Mouse (Mus musculus) right cerebral cortex, postnatal 4 days (tissue): ENCODE results near the gene Cir1.

Experiments
- DNase-seq: peaks from one replicate; pipeline ENCODE4 v3.0.0-alpha.2; 2022

The Cir1 gene

DNA sequence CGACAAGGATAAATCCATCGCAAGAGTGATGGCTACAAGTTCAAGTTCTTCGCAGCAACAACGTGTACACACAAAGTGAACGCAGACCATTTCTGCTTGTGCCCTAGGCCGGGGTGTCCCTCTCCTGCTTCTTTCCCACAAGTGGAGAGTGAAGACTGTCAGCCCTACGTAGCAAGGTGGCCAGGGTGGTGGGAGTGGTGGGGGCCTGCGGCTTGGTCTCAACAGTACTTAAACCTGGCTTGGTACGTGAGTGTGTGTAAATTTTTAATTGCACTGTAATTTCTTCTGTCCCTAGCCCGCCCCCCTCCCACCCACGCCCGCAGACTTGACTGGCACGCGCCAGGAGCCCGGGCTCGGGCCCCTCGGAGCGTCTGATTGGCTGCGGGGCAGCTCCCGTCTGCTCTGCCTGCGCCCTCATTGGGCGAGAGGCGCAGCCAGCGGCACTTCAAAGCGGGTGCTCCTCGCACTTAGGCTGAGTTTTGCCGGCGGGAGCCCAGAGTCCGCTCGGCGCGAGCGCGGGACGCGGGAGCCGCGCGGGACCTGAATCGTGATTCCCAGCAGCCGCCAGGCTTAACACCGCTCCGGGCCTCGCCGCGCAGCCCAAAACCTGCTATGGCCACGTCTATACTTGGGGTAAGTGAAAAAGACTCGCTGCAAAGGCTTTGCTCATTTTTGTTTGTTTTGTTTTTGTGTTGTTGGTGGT is 40.9 kb downstream of the Cir1 start, which contains the start of gene Sp9:
Gene Sp9 (plus strand): TSS at position 467 of the 703 bp plus-strand sequence.
- peak; percentile 59 for DNase-seq

DNA sequence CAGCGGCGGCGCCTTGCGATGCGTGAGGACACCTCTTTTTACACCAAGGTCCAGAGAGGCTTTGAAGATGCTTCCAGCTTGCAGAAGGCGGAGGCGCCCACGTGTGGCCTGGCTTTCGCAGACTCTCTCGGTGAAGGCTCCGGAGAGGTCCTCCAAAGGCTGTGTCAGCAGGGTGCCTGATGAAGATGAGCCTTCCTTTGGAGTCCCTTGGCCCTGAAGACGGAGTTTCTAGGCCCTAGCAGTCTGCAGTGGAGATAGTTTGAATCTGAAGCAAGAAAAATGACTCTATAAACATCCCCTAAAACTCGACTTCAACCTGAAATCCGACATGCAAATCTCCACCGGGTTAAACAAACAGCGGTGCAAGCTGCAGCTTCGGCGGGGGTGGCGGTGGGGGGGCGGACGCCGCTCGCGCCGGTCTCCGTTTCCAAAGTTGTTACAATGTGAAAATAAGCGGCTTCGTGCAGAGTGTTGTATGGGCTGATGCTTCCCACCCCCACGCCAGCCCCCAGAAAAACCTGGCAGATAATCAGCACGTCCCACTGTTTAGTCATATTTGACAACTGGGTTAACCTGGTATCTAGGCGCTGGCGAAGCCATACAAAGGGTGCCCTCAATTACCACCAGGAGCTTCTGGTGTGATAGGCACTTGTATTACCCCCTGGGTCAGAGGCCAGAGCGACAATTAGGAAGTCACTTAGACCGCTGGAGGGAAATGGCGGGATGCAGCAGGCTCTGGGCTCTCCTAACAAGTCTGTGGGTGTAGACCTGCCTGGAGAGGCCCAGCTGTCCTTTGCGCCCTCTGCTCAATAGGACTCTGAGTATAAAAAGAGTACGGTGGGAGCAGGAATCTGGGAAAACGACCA is 41.7 kb downstream of the Cir1 start:
- no peak for DNase-seq

DNA sequence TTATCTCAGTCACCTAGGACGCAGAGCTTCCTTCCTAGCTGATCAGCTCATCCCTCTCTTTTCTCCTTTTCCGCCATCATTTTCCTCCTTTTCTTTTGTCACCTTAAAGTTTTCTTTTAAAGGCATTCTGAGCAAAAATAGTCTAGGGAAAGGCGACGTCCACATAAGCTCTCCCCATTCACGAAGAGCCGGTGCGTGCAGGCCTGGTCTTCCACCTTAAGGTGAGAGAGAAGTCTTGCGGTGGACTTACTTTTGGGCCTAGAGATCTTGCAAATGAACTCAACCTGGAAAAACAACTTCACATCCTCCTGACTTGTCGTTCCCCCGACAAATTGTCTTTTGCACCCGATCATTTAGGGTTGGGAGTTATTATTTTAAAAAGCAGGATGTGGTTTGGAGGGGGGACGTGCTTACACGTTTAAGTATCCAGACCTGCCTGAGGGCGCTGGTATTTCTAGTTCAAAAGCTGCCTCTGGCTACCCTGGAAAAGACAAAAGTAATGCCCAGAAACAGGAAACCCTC is 42.4 kb downstream of the Cir1 start:
- DNase-seq, result no peak

DNA sequence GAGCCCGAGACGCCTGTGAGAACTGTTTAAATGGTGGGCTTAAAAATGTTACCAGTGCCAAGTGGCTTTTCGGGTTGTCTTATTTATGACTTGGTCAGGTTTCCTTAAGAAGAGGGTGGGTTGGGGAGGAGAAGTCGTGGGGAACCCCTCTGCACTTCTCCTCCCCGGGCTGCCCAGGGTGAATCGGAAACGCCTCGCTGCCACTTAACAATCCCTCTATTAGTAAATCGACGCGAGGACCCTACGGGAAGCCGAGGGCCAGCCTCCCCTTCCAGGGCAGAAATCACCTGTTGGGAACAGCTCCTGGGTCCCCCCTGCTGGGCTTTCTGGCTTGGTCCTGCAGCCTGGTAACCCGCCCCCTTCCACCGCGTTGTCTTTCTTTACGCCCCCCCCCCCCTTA is 42.8 kb downstream of the Cir1 start:
- no peak for DNase-seq

- DNase-seq, result no peak
These were observed 43.6 kb downstream of the Cir1 start for GRCm38 (mm10) chr2:73268836-73269395.

DNA sequence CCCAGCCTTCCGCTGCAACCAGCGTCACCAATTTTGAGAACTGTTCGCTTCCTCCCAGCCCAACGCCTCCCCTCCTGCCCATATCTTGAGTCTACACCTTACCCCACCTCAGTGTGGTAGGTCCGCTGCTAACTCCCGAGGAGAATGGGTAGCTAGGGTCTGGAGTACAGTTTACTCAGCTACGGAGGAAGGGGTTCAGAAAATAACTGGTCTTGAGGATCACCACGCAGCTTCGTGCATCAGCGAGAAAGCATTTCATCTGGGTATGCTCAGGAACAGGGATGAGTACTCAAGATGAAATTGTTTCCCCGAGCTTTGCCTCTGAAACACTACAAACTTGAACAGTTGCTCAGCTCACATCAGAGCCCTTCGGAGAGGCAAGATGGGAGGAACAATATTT is 44.2 kb downstream of the Cir1 start:
- DNase-seq, result no peak

DNA sequence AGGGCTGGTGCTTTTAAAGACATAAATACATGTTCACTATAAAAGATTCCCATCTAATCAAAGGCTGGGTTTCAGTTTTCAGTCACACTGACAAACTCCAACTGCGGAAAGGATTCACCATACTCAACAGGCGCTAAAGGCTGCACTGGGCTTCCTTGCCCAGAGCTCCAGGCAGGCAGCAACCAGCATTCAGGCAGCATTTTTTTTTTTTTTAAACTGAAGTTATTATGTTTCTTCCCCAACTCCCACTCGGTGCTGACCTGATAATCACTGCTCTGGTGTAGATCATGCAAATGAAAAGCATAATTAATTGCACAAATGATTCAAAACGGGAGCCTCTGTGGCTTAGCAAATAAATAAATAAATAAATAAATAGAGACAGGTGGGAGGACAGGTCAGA is 44.7 kb downstream of the Cir1 start:
- no peak for DNase-seq

DNA sequence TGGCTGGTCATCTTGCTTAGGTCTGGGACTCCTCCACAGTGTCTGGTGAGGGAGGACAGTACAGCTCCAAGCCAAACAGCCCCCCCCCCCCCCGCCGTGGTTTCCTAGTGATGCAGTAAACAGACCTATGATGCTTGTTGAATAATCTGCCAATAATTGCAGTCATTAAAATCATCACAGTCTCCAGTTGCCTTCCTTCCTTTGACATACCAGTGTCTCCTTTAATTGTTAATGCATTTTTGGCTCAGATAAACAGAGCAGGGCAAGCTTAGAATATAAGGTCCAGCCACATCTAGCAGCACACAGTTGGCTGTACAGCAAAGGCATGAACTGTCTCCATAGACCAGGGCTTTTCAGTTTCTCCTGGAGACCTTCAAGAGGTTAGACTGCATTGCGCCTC is 45.3 kb downstream of the Cir1 start:
- DNase-seq, result no peak

DNA sequence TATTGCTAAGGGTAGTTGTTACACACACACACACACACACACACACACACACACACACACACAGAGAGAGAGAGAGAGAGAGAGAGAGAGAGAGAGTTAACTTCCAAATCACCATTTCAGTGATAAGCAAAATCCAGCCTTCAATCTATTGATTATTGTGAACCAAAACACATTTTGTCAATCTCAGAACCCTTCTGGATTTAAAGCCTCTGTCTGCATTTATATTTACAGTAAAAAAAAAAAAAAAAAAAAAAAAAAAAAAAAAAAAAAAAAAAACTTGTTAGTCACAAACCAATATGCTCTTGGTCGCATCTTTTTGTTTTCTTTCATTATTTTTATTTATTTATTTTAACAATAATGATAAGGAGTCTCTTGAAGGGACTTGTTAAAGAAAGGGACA is 45.9 kb downstream of the Cir1 start:
- DNase-seq, result no peak

- DNase-seq, result no peak
These were observed 46.5 kb downstream of the Cir1 start for GRCm38 (mm10) chr2:73266011-73266410.

DNA sequence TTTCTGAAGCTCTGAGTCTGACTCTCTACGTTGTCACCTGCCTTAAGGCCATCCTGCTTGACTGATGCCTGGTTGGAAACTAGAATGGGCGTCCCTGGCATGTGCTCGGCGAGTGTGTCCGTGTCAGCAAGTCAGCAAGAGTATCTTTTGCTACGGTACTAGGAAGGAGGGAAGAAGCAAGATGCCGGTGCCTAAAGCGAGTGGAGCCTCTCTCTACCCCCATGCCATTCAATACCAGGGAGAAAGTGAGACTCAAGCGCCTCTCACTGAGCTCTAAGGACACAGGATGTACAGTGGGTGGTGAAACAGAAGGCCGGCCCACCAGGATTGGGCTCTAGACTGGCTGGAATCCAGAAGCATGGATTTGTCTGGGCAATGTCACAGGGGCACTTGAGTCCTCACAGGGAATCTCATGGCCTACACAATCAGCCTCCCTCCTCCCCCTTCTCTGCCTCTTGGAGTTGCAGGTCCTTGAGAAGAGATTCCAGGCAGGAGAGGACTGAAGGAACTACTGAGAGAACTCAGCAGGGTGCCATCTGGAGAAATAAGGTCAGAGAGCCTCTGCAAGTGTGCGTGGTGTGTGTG is 47.8 kb downstream of the Cir1 start:
- no peak for DNase-seq

DNA sequence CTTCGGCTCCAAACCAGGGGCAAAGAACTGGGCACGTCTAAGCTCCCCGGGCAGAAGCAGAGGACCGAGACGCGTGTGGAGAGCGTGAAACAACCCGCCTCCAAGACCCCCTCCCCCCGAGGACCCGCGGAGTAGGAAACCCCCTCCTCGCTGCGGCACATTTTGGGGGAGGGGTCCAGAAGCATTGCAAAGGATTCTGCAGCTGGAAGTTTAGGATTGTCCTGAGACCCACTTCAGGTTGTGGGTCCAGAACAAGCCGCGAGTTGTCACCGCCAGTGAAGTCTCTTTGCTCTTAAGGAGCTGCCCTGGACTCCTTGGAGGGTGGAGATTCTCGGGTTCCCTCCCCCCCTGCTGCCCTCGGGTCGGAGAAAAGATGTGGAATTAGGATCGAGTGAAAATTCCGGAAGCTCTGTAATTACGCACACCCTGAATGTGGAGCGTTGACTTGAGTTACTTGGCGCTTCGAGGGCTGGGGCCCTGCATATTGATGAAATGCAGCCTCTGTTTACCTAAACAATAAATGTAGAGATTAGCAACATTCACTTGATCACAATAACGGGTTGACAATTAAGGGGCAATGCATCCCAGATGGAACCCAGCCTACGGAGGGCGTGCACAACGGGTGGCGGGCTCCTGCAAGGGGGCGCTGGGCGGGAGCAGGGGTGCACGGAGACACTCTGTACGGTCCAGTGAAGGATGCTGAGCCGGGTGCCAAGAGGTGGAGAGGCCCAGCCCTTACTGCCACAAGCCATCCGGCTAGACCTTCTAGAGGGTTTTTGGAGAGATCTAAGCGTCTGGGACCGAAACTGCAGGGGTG is 48.5 kb downstream of the Cir1 start:
- DNase-seq, result no peak

GRCm38 (mm10) chr2:73263172-73263765 is 49.2 kb downstream of the Cir1 start:
- no peak for DNase-seq

DNA sequence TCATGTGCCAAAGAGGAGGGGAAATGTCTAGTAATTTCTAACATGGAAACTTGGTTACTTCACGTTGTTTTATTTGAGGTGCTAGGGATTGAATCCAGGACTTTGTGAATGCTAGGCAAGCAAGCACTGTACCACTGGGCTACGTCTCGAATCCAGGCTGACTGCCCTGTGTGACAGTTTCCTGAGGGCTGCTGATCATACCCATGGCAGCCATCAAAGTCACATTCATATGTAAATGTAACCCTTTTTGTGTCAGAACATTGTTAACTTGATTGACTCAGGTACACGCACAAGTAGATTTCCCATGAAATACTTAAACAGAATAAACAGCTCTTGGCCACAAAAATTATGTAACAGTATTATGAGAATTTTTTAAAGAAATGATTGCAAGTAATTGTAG is 63.8 kb downstream of the Cir1 start:
- DNase-seq, result no peak

DNA sequence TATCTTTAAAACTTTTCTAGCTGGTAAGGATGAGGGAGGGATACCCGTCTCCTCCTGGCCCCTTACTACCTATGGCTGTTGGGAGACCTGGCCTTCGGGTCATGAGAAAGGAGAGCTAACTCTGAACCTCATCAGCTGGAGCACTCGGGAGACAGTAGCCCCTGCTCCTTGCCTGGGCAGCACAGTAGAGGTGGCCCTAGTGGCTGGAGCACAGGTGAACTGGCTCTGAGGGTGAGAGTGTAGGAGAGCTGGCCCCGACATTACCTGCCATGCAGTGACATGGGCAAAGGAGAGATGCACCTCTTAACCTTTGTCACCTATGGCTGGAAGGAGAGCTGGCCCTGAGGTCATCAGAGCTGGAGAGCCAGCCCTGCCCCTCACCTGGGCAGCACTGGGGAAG is 71.2 kb downstream of the Cir1 start:
- no peak for DNase-seq
